Mouse (Mus musculus): ENCODE results near the gene Spg7.

Gene Spg7

DNA sequence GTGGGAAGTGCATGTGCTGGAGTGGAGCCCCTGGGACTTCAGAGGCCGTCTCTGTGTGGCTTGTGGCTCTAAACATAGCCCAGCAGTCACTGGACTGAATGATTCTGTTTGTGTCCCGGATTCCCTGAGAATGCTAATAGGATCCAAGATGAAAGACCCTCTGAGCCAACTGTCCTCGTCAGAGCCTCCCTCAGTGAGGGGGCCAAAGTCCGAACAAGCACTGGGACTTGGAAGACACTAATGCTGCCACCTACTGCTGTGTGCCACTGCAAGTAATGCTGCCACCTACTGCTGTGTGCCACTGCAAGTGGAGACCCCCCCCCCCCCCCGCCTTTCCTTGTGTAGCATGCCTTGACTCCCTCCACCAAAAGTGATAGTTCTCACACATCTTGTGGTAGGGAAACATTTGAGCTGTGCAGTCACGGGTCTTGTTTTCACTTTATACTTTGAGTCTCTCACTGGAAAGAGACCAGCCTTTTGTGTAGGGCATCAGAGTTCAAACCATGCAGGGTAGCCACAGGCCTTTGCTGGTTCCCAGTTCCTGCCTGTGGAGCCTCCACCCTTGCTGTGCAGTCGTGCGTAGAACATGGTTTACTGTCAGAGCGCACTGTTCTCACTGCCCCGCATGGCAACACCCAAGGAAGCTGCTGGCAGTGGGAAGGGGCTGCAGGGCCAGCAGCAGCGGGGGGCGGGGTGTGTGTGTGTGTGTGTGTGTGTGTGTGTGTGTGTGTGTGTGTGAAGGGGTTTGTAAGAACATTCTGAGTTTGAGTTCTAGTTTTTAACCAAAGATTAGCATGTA, 35.2 kb downstream of the Spg7 start:
- in situ Hi-C loops (cut with MboI, MseI), result no loop called here

DNA sequence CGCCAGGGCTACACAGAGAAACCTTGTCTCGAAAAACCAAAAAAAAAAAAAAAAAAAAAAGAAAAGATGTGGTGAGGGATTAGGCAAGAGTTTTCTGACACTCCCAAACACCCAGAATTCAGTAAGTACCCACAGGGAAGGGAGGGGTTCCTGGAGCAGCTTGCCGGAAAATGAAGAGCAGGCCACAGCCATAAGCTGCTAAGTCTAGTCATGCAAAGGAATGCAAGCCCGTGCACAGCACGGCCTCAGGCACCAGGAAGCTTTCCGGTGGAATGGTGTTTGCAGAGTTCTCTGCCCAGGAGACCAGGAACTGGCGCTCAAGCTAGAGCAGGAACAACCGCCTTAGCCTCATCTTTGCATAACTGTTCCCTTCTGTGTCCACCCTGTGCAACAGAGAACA, 37.5 kb downstream of the Spg7 start:
- in situ Hi-C loops (cut with MboI, MseI), result loop anchor here (25.0 kb wide), 1 partner anchor 512 kb away; no protein-coding TSS in a partner anchor

DNA sequence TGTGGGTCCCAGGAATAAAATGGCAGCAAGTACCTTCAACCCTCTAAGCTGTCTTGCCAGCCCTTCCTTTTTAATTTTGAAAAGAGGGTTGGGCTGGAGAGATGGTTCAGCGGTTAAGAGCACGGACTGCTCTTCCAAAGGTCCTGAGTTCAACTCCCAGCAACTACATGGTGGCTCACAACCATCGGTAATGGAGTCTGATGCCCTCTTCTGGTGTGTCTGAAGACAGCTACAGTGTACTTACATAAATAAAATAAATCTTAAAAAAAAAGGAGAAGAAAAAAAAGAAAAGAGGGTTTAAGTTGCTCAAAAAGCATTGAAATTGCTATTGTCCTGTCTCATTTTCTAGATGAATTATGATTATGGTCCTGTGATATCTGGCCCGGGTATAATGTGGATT, 38.5 kb downstream of the Spg7 start:
- in situ Hi-C loops (cut with MboI, MseI), result loop anchor here (25.0 kb wide), 1 partner anchor 511 kb away; no protein-coding TSS in a partner anchor

DNA sequence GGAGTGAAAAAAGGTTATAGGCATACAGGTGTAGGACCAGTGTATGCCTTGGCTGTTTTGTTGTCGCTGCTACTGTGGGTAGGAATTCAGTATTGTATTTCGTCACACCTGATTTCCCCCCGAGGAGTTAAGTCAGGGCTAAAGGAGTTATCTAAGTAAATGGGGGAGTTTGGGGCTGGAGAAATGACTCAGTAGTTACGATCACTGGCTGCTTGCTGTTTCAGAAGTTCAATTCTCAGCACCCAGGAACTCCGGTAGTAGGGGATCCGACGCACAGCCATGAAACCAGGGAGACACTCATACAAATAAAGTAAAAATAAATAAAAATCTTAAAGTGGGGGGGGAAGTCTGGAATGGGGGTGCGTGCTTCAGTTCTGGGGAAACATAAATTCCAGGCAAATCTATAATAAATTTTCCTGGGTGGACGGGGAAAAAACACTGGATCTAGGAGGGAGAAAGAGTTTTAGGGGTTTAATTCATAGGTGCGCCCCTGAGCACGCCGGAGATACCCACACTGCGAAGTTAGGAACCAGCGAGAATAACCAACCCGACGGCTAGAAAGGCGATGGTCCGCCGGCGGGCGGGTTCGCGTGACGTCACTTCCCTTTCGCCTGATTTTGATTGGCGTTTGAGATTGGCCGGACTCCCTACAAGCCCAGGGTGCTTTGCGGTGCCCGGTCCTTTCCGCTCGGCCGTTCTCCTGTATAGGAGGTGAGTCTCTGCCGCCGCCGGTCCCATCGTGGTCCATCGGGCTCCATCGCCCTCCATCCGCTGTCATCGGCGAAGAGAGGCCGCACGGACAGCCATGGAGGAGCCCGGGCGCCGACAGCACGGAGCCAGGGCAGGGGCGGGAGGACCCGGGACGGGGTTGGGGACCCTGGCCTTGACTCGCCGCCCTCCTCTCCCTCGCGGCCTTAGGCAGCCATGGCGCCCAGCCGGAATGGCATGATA, 39.3 kb downstream of the Spg7 start, which contains the start of gene Rpl13:
Gene Rpl13, plus strand, starts transcription at position 616 of the 951 bp plus-strand sequence.
- in situ Hi-C loops (cut with MboI, MseI), result loop anchor here (25.0 kb wide), 1 partner anchor 510 kb away; no protein-coding TSS in a partner anchor

DNA sequence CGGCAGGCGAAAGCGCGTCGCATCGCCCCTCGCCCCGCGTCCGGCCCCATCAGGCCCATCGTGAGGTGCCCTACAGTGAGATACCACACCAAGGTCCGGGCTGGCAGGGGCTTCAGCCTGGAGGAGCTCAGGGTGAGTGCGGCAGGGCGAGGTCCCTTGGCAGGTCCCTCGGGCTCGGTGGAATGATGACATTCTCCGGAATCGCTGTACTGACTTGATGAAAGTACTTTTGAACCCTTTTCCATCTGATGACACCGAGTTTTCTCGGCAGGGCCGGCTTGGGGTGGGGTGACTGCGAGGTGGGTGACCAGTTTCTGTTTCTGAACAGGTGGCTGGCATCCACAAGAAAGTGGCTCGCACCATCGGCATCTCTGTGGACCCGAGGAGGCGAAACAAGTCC, 40.1 kb downstream of the Spg7 start:
- in situ Hi-C loops (cut with MboI, MseI), result loop anchor here (25.0 kb wide), 1 partner anchor 509 kb away; no protein-coding TSS in a partner anchor

DNA sequence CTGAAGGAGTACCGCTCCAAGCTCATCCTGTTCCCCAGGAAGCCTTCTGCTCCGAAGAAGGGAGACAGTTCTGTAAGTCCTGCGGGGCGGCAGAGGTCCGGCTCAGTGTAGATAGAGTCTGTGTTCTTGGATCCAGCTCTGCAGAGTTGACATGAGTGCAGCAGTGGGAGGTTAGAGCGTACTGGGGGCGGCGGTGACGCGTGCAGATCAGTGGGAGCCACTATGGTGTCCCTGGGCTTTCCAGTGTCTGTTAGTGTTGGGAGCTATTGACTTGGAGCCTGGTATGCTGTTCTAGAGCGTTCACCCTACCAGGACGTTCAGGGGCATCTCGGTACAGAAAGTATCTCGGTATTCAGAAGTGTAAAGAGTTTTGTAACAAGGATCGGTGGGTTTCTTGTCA, 40.5 kb downstream of the Spg7 start:
- in situ Hi-C loops (cut with MboI, MseI), result loop anchor here (25.0 kb wide), 1 partner anchor 509 kb away; no protein-coding TSS in a partner anchor

DNA sequence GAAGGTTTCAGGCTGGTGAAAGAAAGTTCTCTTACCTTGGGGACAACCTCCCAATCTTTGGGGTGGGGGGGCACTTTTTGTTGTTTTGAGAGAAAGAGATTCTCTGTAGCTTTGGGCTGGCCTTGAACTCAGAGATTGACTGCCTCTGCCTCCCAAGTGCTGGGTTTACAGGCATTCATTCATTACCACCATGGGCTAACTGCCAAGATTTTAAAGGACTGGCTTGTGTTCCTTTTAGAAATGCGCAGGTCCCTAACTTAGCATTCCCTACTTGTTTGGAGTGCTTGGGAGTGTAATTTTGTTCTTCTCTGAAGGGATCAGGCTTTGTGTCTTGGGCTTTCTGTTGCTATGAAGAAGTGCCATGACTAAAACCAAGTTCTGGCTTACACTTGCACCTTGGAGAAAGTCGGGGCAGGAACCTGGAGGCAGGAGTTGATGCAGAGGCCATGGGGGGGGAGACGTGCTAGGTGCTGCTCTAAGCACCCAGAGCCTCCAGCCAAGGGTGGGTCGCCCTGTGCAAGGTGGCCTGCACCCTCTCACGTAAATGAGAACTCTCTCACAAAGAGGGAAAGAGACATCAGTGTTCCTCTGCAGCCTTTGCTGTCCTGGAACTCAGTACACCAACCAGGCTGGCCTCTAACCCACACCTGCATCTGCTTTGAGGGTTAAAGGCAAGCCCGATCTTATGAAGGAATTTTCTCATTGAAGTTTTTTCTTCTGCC, 41.5 kb downstream of the Spg7 start:
- in situ Hi-C loops (cut with MboI, MseI), result loop anchor here (25.0 kb wide), 1 partner anchor 508 kb away; no protein-coding TSS in a partner anchor

DNA sequence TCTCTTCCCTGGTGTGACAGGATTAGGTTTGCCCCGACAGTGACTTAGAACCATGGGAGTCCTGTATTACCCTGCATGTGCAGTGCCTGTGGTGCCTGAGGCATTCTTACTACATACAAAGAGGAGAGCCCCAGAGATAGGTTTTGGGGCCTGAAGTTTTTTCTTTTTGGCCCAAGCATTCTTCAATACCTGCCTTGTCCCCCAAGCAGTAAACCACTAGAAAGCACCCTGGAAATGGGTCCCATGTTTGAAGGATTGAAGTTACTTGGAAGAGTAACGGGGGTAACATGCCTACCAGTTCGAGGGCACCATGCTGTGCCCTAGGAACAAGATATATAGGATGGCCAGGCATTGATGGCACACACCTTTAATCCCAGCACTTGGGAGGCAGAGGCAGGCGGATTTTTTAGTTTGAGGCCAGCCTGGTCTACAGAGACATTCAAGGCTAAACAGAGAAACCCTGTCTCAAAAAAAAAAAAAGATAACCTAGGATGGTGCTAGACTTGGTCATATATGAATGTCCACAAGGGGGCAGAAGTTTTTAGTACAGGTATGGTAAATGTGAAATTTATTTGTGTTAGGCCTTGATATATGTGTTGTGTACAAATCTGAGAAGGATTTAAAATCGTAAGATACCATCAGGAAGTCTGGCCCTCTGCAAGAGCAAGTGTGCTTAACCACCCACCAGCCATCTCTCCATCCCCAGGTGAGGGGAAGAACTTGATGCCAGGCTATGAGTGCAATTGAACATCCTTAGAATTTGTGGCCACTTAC, 43.0 kb downstream of the Spg7 start:
- in situ Hi-C loops (cut with MboI, MseI), result loop anchor here (25.0 kb wide), 1 partner anchor 507 kb away; no protein-coding TSS in a partner anchor

DNA sequence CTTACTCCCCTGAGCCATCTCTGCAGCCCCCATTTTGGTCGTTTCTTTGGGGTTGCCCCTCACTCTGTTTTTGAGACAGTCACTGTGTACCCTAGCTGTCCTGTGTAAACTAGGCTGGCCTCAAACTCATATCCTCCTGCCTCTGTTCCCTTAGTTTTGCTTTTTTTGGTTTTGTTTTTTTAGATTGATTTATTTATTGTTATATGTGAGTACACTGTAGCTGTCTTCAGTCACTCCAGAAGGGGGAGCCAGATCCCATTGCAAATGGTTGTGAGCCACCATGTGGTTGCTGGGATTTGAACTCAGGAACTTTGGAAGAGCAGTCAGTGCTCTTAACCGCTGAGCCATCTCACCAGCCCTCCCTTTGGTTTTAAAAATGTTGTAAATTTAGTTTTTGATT, 43.8 kb downstream of the Spg7 start:
- in situ Hi-C loops (cut with MboI, MseI), result loop anchor here (25.0 kb wide), 1 partner anchor 506 kb away; no protein-coding TSS in a partner anchor

DNA sequence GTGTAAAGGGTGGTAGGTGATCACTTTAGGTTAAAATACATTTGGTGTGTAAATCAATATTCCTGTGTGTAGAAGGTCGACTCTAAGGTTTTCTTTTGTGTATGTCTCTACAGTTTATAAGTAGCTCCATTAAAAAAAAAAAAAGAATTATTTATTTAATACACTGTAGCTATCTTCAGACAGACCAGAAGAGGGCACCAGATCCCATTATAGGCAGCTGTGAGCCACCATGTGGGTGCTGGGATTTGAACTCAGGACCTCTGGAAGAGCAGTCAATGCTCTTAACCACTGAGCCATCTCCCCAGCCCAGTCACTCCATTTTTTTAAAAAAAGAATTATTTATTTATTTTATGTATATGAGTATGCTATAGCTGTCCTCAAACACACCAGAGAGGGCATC, 45.3 kb downstream of the Spg7 start:
- in situ Hi-C loops (cut with MboI, MseI), result loop anchor here (25.0 kb wide), 1 partner anchor 504 kb away; no protein-coding TSS in a partner anchor

DNA sequence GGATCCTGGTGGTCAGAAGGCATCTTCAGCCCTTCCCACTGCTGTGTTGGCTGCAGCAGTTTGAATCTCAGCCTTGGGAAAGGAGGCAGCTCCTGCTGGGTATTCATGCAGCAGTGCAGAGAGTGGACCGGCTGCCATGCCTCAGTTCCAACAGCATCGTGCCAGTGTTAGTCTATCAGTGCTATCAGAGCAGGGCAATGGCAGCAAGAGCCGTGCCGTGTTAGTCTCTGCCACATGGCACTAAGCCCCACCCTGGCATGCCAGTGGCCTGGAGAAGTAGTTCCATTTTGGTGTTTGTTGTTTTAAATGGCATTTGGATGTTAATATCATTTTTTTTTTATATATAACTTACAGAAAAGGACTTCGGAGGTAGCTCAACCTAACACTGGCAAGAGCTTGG, 46.2 kb downstream of the Spg7 start:
- in situ Hi-C loops (cut with MboI, MseI), result loop anchor here (25.0 kb wide), 1 partner anchor 503 kb away; no protein-coding TSS in a partner anchor

DNA sequence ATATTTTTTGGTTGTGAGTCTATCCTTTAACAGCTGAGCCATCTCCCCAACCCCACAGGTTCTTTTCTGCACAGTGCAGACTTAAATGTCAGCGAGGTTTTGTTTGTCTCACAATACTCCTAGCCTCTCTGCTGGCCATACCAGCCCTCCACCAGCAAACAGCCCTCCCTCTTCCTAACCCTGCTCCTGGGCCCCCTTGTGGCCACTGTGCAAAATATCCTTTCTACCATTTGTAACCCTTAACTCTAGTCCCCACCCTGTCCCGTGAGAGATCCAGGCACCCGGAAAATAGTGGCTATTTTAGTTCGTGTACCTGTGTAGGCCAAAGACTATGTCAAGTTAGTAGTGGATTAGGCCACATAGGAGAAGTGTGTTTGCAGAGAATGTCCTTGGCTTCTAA, 47.9 kb downstream of the Spg7 start:
- in situ Hi-C loops (cut with MboI, MseI), result loop anchor here (5.0 to 25.0 kb wide), 2 partner anchors 92 to 502 kb away; no protein-coding TSS in a partner anchor

DNA sequence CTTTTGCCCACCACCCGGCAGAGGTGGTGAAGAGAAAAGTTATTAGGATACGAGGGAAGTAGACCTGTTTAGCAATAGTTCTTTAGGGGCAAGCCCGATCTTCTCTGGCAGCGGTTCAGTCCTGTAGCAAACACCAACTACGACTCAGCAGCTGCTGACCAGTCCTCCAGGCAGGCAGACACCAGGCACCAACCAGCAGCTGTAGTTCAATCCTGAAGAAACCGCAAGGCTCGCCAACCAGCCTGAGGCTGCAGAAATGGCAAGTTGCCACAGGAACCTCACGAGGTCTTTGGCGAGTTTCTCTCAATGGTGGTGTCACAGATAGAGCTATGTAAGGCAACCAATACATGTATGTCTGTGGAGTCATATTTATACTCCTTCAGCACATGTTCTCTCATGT, 50.1 kb downstream of the Spg7 start:
- in situ Hi-C loops (cut with MboI, MseI), result loop anchor here (5.0 to 25.0 kb wide), 2 partner anchors 89 to 499 kb away; no protein-coding TSS in a partner anchor

DNA sequence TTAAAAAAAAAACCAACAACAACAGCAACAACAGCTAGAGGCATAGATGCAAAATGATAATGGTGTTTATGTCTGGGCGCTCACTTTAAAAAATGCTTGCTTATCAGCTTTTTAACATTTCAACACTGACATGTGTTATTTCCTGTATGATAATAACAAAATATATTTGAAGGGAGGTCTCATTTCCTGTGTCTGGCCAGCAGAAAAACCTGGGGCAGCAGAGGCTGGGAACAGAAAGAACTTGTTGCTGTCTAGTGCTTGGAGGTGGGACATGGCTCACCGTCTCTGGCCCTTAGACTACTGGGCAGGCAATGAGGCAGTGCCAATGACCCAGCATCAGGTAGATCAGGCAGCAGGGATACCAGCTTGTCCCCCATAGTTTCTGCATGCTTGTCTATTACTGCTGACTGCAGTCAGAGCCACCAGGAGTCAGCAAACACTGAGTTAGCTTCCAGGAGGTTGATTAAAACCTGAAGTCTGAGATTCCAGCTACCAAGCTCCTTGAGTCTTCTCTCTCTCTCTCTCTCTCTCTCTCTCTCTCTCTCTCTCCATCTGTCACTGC, 51.2 kb downstream of the Spg7 start:
- in situ Hi-C loops (cut with MboI, MseI), result loop anchor here (5.0 to 25.0 kb wide), 2 partner anchors 88 to 498 kb away; no protein-coding TSS in a partner anchor

DNA sequence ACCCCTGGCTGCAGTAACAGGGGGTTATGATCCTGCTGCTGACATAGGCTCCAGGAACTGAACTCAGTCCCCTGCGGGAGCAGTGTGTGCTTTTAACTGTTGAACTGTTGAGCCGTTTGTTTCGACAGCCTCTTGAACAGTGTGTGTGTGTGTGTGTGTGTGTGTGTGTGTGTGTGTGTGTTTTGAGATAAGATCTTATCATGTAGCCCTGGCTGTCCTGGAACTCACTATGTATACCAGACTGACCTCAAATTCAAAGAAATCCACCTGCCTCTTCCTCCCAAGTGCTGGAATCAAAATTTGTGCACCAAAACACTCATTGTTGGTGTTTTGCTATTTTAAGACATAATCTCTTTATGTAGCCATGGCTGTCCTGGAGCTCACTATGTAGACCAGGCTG, 51.9 kb downstream of the Spg7 start:
- in situ Hi-C loops (cut with MboI, MseI), result loop anchor here (5.0 to 25.0 kb wide), 2 partner anchors 88 to 498 kb away; no protein-coding TSS in a partner anchor

DNA sequence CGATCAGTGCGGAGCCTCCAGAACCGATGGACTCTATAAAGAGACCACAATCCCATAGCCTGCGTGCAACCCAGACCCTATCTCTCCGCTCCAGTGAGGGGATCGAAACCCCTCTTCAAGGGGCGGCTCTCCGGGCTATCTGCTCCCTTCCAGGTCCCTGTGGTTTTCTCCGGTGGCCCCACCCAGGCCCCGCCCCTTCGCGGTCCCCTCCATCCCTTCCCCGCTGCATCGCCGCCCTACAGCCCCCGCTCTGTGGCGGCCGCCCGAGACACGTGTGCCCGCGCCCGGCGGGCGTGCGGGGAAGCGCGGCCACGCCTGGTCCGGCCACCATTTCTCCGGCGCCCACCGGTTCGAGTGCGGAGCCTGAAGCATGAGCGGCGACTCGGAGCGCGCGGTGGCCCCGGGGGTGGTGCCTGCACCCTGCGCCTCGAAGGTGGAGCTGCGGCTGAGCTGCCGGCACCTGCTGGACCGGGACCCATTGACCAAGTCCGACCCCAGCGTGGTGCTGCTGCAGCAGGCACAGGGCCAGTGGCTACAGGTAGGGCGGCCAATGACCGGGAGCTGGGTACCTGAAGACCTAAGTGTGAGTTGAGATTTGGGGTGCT, 54.5 kb downstream of the Spg7 start, which contains the start of gene Cpne7:
Gene Cpne7, plus strand, starts transcription at position 248 of the 605 bp plus-strand sequence.
- in situ Hi-C loops (cut with MboI, MseI), result loop anchor here (25.0 kb wide), 1 partner anchor 495 kb away; no protein-coding TSS in a partner anchor

DNA sequence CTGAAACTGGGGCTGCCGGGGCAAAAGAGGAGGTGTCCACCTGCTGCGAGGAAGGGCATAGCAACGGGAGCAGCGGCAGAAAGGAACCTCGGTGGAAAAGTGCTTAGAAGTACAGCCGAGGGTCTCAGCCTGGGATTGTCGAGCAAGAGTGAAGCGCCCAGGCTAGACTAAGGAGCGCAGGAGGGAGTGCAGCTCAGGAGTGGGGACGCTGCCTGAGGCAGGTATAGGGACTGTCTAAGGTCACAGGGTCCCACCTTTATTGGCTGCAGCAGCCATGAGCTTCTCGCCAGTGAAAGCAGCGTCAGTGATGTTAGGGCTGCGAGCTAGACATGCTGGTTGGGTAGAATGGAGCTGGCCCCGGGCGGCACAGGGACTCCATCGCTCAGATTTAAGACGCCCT, 55.0 kb downstream of the Spg7 start:
- in situ Hi-C loops (cut with MboI, MseI), result loop anchor here (25.0 kb wide), 1 partner anchor 495 kb away; no protein-coding TSS in a partner anchor

DNA sequence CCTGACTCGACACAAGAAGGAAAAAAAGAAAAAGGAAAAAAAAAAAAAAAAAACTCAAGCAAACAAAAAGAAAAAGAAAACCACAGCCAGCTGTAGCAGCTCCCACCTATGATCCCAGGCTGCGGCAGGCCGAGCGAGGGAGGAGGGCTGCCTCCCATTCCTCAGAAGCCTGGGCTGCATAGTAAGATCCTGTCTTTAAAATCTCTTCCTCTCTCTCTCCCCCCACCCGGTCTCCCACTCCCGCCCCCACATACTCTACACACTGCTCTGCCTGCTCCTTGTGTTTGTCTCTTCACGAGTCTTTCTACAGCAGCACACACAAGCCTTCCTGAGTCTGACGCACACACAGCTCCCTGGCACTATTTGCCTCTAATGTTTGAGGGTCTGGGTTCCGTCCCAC, 59.3 kb downstream of the Spg7 start:
- in situ Hi-C loops (cut with MboI, MseI), result loop anchor here (10.0 to 25.0 kb wide), 2 partner anchors 63 to 490 kb away; partner anchors contain the start of gene Dpep1 (in 1 of the 2)

DNA sequence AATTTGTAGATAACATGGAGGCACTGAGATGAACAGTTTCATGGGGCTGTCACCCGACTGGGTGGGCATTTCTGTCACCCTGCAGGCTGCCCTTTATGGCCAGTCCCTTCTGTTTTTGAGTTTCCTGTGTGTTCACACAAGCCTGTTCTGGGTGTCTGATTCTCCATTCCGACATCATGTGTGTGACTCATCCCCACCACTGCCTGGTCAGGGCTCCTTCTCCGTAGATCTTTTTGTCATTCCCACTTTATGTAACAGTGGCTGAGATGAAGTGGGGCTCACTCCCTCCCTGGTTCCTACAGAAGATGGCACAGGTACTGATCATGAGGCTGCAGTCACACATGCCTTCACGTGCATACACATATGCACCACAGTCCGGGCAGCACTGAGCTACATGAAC, 59.9 kb downstream of the Spg7 start:
- in situ Hi-C loops (cut with MboI, MseI), result loop anchor here (10.0 to 25.0 kb wide), 2 partner anchors 62 to 490 kb away; partner anchors contain the start of gene Dpep1 (in 1 of the 2)

Measured in T-helper 17 cell (primary cell).